Mouse (Mus musculus) thymus, postnatal 0 days (tissue): ENCODE data around the gene Fam163a. TPM values are rescaled to one million over a fixed set of nuclear protein-coding genes. Genes with fewer than 3 reads are reported as not detected.

Experiments used
- DNase-seq: peaks from one replicate; pipeline ENCODE4 v3.0.0-alpha.2; 2015; ENCODE audit warnings: low spot score
- polyA plus RNA-seq: library from polyadenylated mRNA; unstranded; fragments of >200 nt; fragmentation: Nextera tagmentation; extraction: Ambion mirVana; gene quantifications from 2 replicates; pipeline ENCODE4 v1.2.1, GENCODE M21; 2015

Fam163a gene
- polyA plus RNA-seq, 1 experiment from 2014 or later: 0.31 TPM

DNA sequence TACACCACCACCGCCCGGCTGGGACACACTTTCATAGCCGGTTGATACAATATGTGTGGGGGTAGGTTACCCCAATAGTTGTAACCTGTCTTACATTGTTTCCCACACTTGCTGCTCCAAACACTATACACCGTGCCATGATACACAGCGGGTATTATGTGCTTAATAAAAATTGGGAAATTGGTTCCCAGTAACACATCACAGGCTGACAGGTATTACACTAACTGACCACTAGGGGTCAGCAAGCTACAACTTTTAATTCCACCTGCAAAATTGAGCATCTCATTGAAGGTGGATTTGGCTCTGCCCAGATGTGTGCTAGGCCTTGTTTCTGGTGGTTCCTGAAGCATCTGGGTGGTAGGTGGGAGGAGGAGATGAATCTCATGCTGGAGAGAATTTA, 119.1 kb downstream of the Fam163a start:
- peak; percentile 81 for DNase-seq

DNA sequence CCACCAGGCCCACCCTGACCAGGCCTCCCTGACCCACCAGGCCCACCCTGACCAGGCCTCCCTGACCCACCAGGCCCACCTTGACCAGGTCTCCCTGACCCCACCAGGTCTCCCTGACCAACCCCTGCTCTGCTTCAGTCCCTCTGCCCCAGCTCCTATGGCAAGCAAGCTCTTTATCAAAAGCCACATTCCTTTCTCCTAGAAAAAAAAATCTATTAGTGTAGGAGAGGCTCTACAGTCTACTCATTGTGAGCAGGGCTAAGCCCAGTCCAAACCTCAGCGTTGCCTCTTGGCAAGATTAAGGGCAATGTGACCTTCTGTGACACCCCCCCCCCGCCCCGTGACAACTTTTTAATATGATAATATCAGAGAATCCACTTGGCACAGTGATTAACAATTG, 120.2 kb downstream of the Fam163a start:
- no peak for DNase-seq

- no peak for DNase-seq
Measured at GRCm38 (mm10) chr1:156077655-156078054, 127.2 kb downstream of the Fam163a start.

DNA sequence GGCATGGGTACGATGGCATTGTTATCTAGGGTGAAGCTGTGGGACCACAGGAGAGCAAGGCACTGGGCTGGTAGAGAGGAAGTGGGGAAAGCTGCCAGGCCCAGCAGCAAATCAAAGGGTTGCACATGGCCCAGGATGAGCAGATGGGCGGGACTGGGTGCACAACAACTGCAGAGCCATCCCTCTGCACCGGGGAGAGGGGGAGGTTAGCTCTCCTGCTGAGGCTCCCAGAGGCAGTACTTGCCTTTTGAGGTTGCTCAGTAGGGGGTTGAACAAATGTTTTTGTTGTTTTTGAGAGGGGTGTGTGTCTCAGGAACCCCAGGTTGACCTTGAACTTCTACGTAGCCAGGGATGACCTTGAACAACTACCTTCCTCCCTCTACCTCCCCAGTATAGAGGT, 128.4 kb downstream of the Fam163a start:
- peak; percentile 83 for DNase-seq

GRCm38 (mm10) chr1:156074575-156074974, 130.3 kb downstream of the Fam163a start:
- DNase-seq: no peak

DNA sequence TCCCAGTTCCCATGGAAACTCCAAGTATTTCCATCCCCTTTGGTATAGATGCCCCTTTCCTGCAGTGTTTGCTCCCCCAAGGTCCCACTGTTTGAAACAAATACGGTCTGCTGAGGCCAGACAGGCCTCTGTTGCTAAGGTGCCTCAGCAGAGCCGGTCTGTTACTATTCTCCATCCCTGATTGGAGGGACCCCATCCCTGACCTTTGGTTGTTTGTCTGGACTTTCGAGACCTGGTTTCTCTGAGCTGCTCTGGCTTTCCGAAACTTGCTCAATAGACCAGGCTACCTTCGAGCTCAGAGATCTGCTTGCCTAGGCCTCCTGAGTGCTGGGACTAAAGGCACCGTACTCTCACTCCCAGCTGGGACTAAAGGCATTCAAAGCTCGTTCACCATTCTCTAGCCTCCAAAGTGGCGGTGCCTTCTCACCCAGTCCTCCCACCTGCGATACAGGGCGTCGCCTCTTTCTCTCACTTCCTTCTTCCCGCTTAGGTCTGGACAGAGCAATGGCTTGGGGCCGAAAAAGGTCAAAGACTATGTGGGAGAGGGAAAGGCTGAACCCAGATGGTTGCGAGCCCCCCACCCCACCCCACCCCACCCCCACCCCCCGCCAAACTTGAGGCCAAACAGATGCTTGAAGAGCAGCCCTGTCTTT, 131.5 kb downstream of the Fam163a start:
- DNase-seq: no peak

GRCm38 (mm10) chr1:156070106-156070505, 134.7 kb downstream of the Fam163a start:
- no peak for DNase-seq

GRCm38 (mm10) chr1:156066133-156066532, 138.7 kb downstream of the Fam163a start:
- peak; percentile 26 for DNase-seq

DNA sequence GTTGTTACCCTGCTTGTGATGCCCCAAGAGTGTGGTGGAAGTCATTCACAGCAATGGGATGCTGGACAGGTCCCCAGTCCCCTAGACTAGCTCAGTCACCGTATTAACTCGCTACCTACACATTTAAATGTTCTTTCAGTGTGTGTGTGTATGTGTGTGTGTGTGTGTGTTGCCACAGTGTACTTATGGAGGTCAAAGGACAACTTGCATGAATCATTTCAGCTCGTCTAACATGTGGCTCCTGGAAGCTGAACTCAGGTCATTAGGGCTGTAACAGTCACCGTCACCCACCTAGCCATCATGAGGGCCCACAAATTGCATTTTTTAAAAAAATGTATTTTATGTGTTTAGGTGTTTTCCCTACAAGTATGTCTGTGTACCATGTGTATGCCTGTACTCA, 142.6 kb downstream of the Fam163a start:
- DNase-seq: no peak

GRCm38 (mm10) chr1:156058207-156058606, 146.6 kb downstream of the Fam163a start:
- no peak for DNase-seq

DNA sequence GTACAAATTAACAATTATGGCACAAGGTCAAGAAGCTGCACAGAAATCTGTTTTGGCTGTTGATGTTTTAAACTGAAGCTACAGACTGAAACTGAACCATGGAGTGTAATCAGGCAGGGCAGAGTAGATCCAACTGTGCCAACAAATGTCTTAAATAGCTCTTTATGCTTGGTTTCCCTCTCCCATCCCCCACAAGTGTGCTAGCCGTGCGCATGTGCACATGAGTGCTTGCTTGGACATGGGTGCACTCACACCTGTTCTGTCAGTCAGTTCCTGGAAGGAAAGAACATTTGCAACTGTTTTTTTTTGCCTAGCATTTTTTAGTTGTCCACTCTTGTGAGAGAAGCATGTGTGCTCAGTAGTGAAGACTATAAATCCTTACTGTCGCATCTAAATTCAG, 158.1 kb downstream of the Fam163a start:
- DNase-seq: no peak

DNA sequence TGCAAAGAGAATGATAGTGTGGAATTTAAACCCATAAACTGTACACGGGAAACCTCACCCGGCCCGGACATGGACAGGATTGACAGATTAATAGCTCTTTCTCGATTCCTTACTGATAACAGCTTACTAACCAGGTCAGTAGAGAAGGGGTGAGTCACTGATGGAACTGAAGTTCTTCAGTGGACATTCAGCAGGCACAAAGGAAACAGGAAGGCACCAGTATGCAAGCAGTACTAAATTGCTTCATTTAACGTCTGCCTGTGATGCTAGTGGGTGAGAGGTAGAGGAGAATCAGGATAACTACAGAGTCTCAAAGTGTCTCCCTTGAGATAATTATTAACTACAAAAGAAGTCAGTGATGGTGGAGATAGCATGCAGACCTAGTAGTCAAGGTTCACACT, 160.6 kb downstream of the Fam163a start:
- no peak for DNase-seq

DNA sequence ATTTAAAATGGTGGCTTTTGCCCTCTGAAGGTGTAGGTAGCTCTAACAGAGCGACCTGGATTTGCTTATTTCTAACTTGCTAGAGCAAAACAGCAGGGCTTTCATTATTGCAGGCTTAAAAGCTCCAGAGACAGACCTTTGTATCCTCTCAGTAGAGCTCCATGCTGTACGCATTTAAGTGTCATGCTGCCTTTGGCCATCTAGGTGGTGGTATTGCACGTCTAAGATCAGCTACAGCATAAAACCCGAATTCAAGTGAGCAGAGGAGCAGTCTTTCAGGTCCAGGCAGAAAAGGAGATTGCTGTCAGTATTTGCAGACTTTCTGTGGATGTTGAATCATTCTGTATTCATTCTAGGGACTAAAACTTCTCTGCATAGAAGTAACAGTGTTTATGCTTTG, 161.8 kb downstream of the Fam163a start:
- peak; percentile 82 for DNase-seq

- no peak for DNase-seq
Measured at GRCm38 (mm10) chr1:156042481-156042880, 162.3 kb downstream of the Fam163a start.

- no peak for DNase-seq
Measured at GRCm38 (mm10) chr1:156041451-156042241, 163.2 kb downstream of the Fam163a start.

GRCm38 (mm10) chr1:156040731-156041401, 164.0 kb downstream of the Fam163a start:
- peak; percentile 92 for DNase-seq

GRCm38 (mm10) chr1:156039989-156040388, 164.8 kb downstream of the Fam163a start:
- peak; percentile 52 for DNase-seq

DNA sequence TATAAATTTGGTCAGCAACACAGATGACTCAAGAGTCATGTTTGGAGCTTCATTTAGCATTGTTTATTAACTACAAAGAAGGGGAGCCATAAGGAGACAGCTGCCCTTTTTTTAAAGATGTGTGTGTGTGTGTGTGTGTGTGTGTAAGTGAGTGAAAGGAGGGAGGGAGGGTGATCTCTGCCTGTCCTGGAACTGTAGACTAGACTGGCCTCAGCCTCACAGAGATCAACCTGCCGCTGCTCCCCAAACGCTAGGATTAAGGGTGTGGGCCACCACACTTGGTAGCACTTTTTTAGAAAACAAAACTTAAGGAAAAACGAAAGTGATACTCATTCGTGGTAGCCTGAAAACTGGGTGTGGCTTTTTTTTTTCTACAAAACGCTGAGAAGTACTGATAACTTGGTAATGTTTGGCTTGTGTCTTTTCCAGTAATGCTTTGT, 167.7 kb downstream of the Fam163a start:
- DNase-seq: peak; percentile 55

DNA sequence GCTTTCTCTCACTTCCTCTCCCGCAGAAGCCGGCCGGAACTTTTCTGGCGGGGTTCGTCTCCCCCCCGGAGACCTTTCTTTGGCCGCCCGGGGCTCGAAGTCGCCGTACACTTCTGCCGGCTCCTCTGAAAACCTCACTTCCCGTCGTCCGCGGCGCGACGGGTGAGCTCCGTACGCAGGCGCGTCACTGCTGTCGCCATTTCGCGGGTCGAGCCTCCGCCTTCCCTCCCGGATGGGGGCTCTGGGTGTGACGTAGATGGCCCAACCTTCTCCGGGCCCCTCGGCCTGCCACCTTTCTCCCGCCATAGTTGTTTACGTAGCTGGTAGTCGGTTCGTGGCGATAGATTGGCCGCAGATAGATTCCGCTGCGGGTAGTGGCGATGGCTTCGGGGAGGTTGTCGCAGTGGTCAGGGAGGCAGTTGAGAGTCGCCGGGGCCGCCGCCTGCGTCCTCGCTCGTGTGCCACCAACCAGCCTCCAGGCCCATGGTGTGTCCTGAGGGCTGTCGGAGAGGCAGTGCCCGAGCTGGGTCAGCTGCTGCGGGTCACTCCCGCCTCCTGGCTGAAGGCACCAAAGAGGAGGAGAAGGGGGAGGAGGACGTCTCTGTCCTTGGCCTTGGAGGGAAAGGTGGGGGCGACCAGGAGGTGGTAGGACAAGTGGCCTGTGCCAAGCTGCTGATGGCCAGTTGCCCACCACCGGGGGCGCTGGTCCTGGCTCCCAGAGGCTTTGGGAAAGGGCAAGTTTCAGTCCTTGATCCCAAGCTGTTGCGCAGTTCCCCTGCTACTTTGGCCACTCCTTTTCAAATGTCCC, 168.7 kb downstream of the Fam163a start, which contains the start of gene Tor1aip1:
Tor1aip1 (minus strand) TSS at position 551 of the 808 bp plus-strand sequence.
- DNase-seq: peak; percentile 99

- peak; percentile 82 for DNase-seq
Measured at GRCm38 (mm10) chr1:156035269-156035929, 169.4 kb downstream of the Fam163a start, which contains the start of gene Tor1aip2. TSS of gene Tor1aip2 (plus strand) at chr1:156035403.

DNA sequence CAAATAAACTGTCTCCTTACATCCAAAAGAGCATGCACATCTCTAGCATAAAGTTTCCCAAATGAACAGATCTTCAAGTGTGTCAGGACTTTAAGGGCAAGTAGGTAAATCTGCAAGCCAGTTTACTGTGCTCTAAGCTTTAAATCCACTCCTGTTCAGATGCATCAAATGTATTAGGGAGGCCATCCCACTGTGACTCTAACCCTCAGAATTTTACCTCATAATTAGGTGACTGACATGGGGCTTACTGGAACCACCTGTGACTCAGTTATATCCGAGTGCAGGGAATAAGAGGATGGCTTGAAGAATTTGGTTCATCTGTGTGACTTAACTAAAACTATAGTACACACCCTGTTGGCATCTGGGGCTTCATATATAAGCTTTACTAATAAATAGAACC, 170.2 kb downstream of the Fam163a start:
- no peak for DNase-seq
